Mouse (Mus musculus) thymus, postnatal 10 days (tissue): ENCODE data around the gene Uap1.
"Not testable (repeated sequence)": the region's sequence is repeated elsewhere in the genome, so short reads cannot be mapped to it uniquely, and the experiment has no call there.

Experiments
- DNase-seq, 2 experiments: peaks; one replicate each; pipeline ENCODE4 v3.0.0; 2021; ENCODE audit warnings: low spot score in 2 of 2

Uap1 gene

GRCm38 (mm10) chr1:170112261-170112660, 62.5 kb downstream of the Uap1 start:
- no peak for DNase-seq

DNA sequence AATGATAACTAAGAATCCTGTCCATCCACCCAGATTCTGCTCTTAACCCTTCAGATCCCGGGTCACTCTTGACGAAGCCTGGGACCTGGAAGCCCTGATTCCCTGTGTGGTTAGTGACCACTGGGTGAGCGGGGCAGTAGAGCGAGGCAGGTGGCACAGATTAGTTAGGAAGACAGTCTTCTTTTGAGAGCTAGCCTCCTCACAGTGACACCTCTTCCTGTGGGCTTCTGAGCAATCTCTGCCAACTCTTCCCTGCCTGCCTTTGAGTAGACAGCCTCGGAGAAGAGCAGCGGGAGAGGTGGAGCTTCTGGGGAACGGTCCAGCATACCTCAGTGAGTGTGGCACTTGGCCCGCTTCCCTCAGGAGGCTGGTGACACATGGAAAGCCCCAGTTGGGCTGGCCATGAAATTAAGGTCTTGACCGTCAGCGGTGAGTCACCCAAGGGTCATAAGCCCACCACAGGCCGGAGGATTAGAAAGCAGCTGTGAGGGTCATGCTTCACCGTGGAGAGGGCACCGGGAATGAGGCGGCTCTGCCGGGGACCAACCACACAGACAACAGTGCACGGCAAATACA, 63.0 kb downstream of the Uap1 start:
- DNase-seq = no peak

GRCm38 (mm10) chr1:170110516-170111332, 64.0 kb downstream of the Uap1 start, which contains the start of gene Ddr2:
Gene Ddr2 (minus strand): TSS chr1:170110762.
- no peak for DNase-seq

DNA sequence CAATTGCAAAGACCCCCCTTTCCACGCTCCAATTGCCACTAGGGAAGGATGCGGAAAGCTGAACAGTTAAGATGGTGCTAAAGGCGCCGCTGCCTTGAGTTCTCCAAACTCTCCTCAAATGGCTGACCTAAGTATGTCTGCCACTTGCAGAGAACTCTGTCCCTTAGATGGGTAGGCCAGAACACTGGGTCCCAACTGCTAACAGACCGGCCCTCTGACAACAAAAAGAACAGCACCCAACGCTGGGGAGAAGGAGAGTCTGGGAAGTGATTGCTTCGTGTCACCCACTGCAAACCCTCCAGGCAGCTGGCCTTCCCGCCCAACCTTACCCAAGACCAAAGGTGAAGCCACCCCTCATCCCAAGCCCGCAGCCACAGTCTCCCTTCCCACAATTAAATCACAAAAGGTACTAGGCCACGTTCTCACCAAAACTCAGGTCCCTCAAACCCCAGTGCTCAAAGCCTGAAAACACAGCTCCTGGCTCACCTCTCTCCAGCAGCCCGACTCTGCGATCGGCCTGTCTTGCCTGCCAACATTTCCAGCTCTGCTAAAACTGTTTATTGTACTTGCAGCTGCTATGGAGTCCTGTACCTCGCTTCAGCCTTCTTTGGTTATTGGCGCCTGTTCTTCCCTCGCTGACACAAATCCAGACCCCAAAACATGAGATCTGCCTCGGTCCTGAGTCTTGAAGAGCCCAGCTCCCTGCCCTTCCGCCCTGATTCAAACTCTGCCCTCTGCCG, 64.8 kb downstream of the Uap1 start:
- DNase-seq = no peak

- DNase-seq = not testable (repeated sequence)
Measured at GRCm38 (mm10) chr1:170102814-170103213, 71.9 kb downstream of the Uap1 start.
